Mouse (Mus musculus): ENCODE measurements around the gene Olfr1167. TPM values are rescaled to one million over a fixed set of nuclear protein-coding genes. Genes with fewer than 3 reads are reported as not detected.
"Not testable (repeated sequence)": the region's sequence is repeated elsewhere in the genome, so short reads cannot be mapped to it uniquely, and the experiment has no call there.

Gene Olfr1167
- polyA plus RNA-seq (2015; fragmentation: Nextera tagmentation; extraction: Ambion mirVana): not detected in 2 replicates

DNA sequence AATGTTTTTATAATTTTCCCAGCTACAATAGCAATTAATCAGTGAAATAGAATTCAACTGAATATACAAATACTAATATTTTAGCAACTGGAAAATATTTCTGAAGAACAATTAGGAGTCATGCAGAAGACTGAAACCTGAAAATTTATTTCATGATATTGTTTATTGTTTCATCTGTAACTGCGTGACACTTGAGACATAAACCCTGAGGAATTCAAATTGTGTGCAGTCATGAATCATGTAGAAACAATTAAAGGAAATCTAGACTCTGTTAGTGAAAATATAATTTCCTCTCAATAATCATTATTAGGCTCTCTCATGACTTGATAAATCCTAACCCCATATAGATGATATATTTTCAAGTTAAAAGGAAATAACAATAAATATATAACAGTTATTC lies at the start of gene Olfr1167:
Olfr1167 (minus strand) TSS at position 101 of the 400 bp plus-strand sequence.
- H3K4me3 ChIP-seq (ENCODE audit: low read depth, low read length); H3K36me3 ChIP-seq (ENCODE audit: control insufficient read depth, insufficient read depth); H3K4me2 ChIP-seq (ENCODE audit: low read depth, low read length); H3K9me3 ChIP-seq (replicated peaks; ENCODE audit: control insufficient read depth, low read length); H3K4me1 ChIP-seq (ENCODE audit: control insufficient read depth, low read depth, low read length); ATAC-seq (ENCODE audit: low read depth); H3K9ac ChIP-seq (ENCODE audit: low read depth, low read length); H3K27me3 ChIP-seq (ENCODE audit: control insufficient read depth, insufficient read depth, low read depth, low read length); H3K27ac ChIP-seq (ENCODE audit: low read length): not testable (repeated sequence)
- 69% methylated on average over 1 of the region's 1 CpGs for WGBS (ENCODE audit: insufficient replicate concordance)

DNA sequence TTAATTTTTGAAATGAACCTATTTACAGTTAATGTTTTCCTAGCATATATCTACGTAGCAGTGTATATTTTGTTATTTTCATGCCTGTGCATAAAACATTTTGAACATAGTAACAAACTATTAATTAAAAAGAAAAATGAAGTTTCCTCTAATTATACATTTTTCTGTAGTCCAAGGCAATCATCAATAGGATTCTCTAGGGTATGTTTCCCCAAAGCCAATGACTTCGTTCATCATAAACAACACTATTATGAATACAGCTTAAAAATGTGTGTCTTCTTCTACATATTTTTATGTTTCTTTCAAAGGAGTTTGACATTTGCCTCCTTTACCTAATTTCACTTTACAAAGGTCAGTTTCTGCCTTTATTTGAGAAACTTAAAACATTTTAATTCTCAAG lies 26.6 kb upstream of the Olfr1167 start, which contains the start of gene Olfr1168:
Olfr1168 (plus strand) TSS at position 301 of the 400 bp plus-strand sequence.
- no peak within 1 kb of the TSS for H3K4me3 ChIP-seq (ENCODE audit: low read depth, low read length)
- H3K4me2 ChIP-seq (ENCODE audit: low read depth, low read length): no peak within 1 kb of the TSS
- no peak within 1 kb of the TSS for H3K9ac ChIP-seq (ENCODE audit: low read depth, low read length)
- no peaks in the 10 kb centered on the region for H3K36me3 ChIP-seq (ENCODE audit: control insufficient read depth, insufficient read depth)
- no peaks in the 10 kb centered on the region for H3K9me3 ChIP-seq (replicated peaks; ENCODE audit: control insufficient read depth, low read length)
- H3K27me3 ChIP-seq (ENCODE audit: control insufficient read depth, insufficient read depth, low read depth, low read length): no peaks in the 10 kb centered on the region
- 56% methylated on average over 2 of the region's 2 CpGs for WGBS (ENCODE audit: insufficient replicate concordance)
- ATAC-seq (ENCODE audit: low read depth): no peak
- H3K27ac ChIP-seq (ENCODE audit: low read length): no peak within 1 kb of the TSS
- no peaks in the 10 kb centered on the region for H3K4me1 ChIP-seq (ENCODE audit: control insufficient read depth, low read depth, low read length)

DNA sequence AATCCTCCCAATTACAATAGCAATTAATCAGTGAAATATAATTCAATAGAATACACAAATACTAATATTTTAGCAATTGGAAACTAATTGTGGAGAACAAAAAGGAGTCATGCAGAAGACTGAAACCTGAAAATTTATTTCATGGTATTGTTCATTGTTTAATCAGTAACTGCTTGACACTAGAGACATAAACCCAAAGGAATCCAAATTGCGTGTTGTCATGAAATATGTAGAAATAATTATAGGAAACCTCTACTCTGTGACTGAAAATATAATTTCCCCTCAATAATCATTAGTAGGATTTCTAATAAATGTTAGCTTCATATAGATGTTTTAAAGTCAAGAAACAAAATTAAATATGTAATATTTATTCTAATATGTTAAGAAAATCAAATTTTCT lies 26.8 kb downstream of the Olfr1167 start, which contains the start of gene Olfr1166:
Olfr1166 (minus strand) TSS at position 101 of the 400 bp plus-strand sequence.
- Histone ChIP-seq H3K9me3 (replicated peaks; ENCODE audit: control insufficient read depth, low read length) (no peaks in the 10 kb centered on the region), H3K36me3 (ENCODE audit: control insufficient read depth, insufficient read depth) (no peaks in the 10 kb centered on the region), H3K27me3 (ENCODE audit: control insufficient read depth, insufficient read depth, low read depth, low read length) (no peaks in the 10 kb centered on the region), H3K27ac (ENCODE audit: low read length) (no peak within 1 kb of the TSS), H3K4me2 (ENCODE audit: low read depth, low read length) (no peak within 1 kb of the TSS), H3K9ac (ENCODE audit: low read depth, low read length) (no peak within 1 kb of the TSS), H3K4me1 (ENCODE audit: control insufficient read depth, low read depth, low read length) (no peaks in the 10 kb centered on the region), H3K4me3 (ENCODE audit: low read depth, low read length) (no peak within 1 kb of the TSS)
- no peak for ATAC-seq (ENCODE audit: low read depth)
- 73% methylated on average over 1 of the region's 1 CpGs for WGBS (ENCODE audit: insufficient replicate concordance)

Other genes with a start within 250 kb of the Olfr1167 start
- gene Olfr1155, start 210.1 kb downstream of the Olfr1167 start, polyA plus RNA-seq (2015; fragmentation: Nextera tagmentation; extraction: Ambion mirVana): not detected in 2 replicates
- gene Olfr1156, start 202.1 kb downstream of the Olfr1167 start, polyA plus RNA-seq (2015; fragmentation: Nextera tagmentation; extraction: Ambion mirVana): not detected in 2 replicates
- gene Olfr1157, start 186.9 kb downstream of the Olfr1167 start, polyA plus RNA-seq (2015; fragmentation: Nextera tagmentation; extraction: Ambion mirVana): not detected in 2 replicates
- not detected in 2 replicates for gene Olfr74, start 180.5 kb downstream of the Olfr1167 start, polyA plus RNA-seq (2015; fragmentation: Nextera tagmentation; extraction: Ambion mirVana)
- not detected in 2 replicates for gene Olfr1158, start 165.1 kb downstream of the Olfr1167 start, polyA plus RNA-seq (2015; fragmentation: Nextera tagmentation; extraction: Ambion mirVana)
- not detected in 2 replicates for gene Olfr1160, start 146.9 kb downstream of the Olfr1167 start, polyA plus RNA-seq (2015; fragmentation: Nextera tagmentation; extraction: Ambion mirVana)
- gene Olfr1161, start 132.4 kb downstream of the Olfr1167 start, polyA plus RNA-seq (2015; fragmentation: Nextera tagmentation; extraction: Ambion mirVana): not detected in 2 replicates
- not detected in 2 replicates for gene Olfr73, start 117.5 kb downstream of the Olfr1167 start, polyA plus RNA-seq (2015; fragmentation: Nextera tagmentation; extraction: Ambion mirVana)
- not detected in 2 replicates for gene Olfr1162, start 104.1 kb downstream of the Olfr1167 start, polyA plus RNA-seq (2015; fragmentation: Nextera tagmentation; extraction: Ambion mirVana)
- not detected in 2 replicates for gene Olfr1163, start 83.4 kb downstream of the Olfr1167 start, polyA plus RNA-seq (2015; fragmentation: Nextera tagmentation; extraction: Ambion mirVana)
- gene Olfr1164, start 61.2 kb downstream of the Olfr1167 start, polyA plus RNA-seq (2015; fragmentation: Nextera tagmentation; extraction: Ambion mirVana): not detected in 2 replicates
- gene Olfr1166, start 26.9 kb downstream of the Olfr1167 start, polyA plus RNA-seq (2015; fragmentation: Nextera tagmentation; extraction: Ambion mirVana): not detected in 2 replicates
- gene Olfr1168, start 26.7 kb upstream of the Olfr1167 start, polyA plus RNA-seq (2015; fragmentation: Nextera tagmentation; extraction: Ambion mirVana): not detected in 2 replicates
- not detected in 2 replicates for gene Olfr1170, start 73.1 kb upstream of the Olfr1167 start, polyA plus RNA-seq (2015; fragmentation: Nextera tagmentation; extraction: Ambion mirVana)
- gene Olfr1173, start 124.7 kb upstream of the Olfr1167 start, polyA plus RNA-seq (2015; fragmentation: Nextera tagmentation; extraction: Ambion mirVana): not detected in 2 replicates
- gene Olfr1174-ps, start 159.9 kb upstream of the Olfr1167 start, polyA plus RNA-seq (2015; fragmentation: Nextera tagmentation; extraction: Ambion mirVana): not detected in 2 replicates
- gene Olfr1175-ps, start 172.0 kb upstream of the Olfr1167 start, polyA plus RNA-seq (2015; fragmentation: Nextera tagmentation; extraction: Ambion mirVana): not detected in 2 replicates
- not detected in 2 replicates for gene Olfr1176, start 181.5 kb upstream of the Olfr1167 start, polyA plus RNA-seq (2015; fragmentation: Nextera tagmentation; extraction: Ambion mirVana)
- gene Olfr1177-ps, start 191.3 kb upstream of the Olfr1167 start, polyA plus RNA-seq (2015; fragmentation: Nextera tagmentation; extraction: Ambion mirVana): not detected in 2 replicates
- gene Olfr1178, start 231.9 kb upstream of the Olfr1167 start, polyA plus RNA-seq (2015; fragmentation: Nextera tagmentation; extraction: Ambion mirVana): not detected in 2 replicates